Mouse (Mus musculus) forebrain, embryonic 10.5 days (tissue): Measurements from ENCODE around the gene Huwe1. TPM values are rescaled to one million over a fixed set of nuclear protein-coding genes. Genes with fewer than 3 reads are reported as not detected.

ENCODE experiments used
- DNase-seq: peaks from one replicate; pipeline ENCODE4 v3.0.0-alpha.2; 2017; ENCODE audit warnings: low spot score; ENCODE audit errors: extremely low spot score
- H3K27ac ChIP-seq: fragments of 300-500 bp; sonication (generic); 2 replicates; pipeline ENCODE4 v1.5.1; 2016; ENCODE audit warnings: mild to moderate bottlenecking
- H3K27me3 ChIP-seq: fragments of 300-500 bp; sonication (generic); 2 replicates; pipeline ENCODE4 v1.6.1; 2016; ENCODE audit warnings: mild to moderate bottlenecking; ENCODE audit not compliant: poor library complexity, severe bottlenecking
- H3K36me3 ChIP-seq: fragments of 300-500 bp; sonication (generic); replicated peaks from 2 replicates; pipeline ENCODE4 v1.6.1; 2016; ENCODE audit warnings: mild to moderate bottlenecking, moderate library complexity
- H3K4me1 ChIP-seq: fragments of 300-500 bp; sonication (generic); 2 replicates; pipeline ENCODE4 v1.6.1; 2016
- H3K4me3 ChIP-seq: fragments of 300-500 bp; sonication (generic); 2 replicates; pipeline ENCODE4 v1.5.1; 2016; ENCODE audit warnings: mild to moderate bottlenecking, moderate library complexity
- H3K9me3 ChIP-seq: fragments of 300-500 bp; sonication (generic); 2 replicates; pipeline ENCODE4 v1.6.1; 2016; ENCODE audit warnings: mild to moderate bottlenecking, moderate library complexity
- WGBS: fragments of 180-500 bp; shearing (Covaris S2); methylation state at CpG from one replicate; pipeline ENCODE4 v1.1.7; 2016; 5-methylcytosine and 5-hydroxymethylcytosine counted together
- polyA plus RNA-seq: library from polyadenylated mRNA; unstranded; fragments of >200 nt; fragmentation: Nextera tagmentation; extraction: Ambion mirVana; gene quantifications from 2 replicates; pipeline ENCODE4 v1.2.1, GENCODE M21; 2016

Gene Huwe1
- 55.2 and 61.4 TPM in 2 replicates for polyA plus RNA-seq

DNA sequence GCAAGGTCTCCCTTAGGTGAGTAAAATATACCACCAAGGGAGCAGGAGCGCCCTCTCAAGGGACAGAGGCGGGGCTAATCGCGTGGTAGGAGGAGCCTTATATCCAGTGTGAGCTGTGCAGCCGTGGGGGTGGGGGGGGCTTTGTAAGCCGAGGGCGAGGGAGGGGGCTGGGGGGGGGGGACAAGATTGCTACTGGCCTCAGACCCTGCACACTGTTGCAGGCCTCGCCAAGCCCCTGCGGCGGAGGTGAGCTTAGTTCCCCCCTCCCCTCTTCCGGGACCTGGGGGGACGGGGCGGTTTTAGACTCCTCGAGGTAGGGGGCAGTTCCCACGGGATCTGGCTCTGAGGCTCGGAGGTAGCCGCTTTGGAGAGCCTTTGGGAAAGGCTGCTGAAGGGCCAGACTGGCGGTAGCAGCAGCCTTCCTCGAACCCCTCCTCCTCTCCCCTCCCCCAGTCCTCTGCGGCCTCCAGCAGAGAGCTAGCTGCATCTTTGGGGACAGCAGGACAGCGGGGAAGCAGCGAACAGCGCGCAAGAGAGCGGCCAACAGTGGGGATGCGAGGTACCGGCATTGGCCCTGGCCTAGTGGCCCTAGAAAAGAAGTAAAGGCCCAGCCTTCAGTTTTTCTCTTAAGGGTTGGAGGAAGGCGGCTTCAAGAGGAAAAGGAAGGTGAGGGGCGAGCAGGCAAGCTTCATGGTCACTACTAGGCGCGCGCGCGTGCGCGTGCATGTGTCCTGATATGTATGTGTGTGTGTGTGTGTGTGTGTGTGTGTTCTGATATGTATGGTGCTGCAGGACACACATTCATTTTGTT lies at the start of gene Huwe1:
Gene Huwe1 (plus strand): TSS at position 107 of the 811 bp plus-strand sequence.
- Histone ChIP-seq H3K27me3 (peaks cover 54% of the 10 kb centered on the region), H3K27ac (peak within 1 kb of the TSS; percentile 93), H3K4me3 (peak within 1 kb of the TSS; percentile 64), H3K4me1 (0 out of 2 replicates have a peak, but pooled peaks cover 4% of the 10 kb centered on the region), H3K36me3 (peaks cover 10% of the 10 kb centered on the region), H3K9me3 (peaks cover 3% of the 10 kb centered on the region; the same call in 1 of the 2 replicates)
- WGBS, result 16% methylated on average over 35 of the region's 36 CpGs
- peak; percentile 77 for DNase-seq

DNA sequence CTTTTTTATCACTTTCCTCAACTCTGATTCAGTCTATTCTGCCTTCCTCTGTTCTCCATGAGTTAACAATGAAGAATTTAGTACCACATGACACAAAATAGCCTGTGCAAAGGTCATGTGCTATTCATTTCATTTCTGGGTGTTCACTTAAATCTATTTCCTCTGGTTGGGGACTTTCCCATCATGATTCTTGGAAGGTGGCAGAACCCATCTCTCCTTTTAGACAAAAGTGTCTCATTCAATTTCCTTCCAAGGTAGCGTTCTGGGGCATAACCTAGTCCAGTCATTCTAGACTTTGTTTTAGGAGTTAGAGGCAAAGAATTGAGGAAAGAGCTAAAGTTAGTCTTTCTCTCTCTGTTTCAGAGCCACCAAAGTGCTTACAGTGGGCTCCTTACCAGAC lies 20.3 kb upstream of the Huwe1 start:
- 82% methylated on average over 1 of the region's 1 CpGs for WGBS
- Histone ChIP-seq H3K36me3 (no peaks in the 10 kb centered on the region), H3K4me1 (no peaks in the 10 kb centered on the region), H3K9me3 (no peaks in the 10 kb centered on the region), H3K27ac (no peak overlapping the region), H3K27me3 (peaks cover 41% of the 10 kb centered on the region), H3K4me3 (no peak overlapping the region)
- DNase-seq, result no peak

DNA sequence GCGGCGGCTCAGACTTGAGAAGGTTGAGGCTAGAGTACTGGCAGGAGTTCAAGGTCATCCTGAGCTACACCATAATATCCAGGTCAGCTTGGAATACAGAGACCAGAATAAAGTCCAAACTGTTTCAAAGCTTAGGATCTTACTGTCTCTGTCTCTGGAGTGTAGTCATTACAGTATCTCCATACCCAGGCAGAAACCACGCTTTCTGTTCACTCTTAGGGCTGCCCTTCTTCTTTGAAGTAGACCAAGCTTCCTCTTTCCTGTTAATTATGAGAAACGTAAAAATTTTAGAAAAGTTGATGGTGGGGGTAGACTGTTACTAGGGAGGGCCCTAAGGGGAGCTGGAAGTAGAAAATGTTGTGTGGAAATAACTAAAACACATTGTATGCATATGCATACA lies 17.7 kb upstream of the Huwe1 start:
- no peak for DNase-seq
- Histone ChIP-seq H3K9me3 (no peaks in the 10 kb centered on the region), H3K36me3 (no peaks in the 10 kb centered on the region), H3K27ac (no peak overlapping the region), H3K4me3 (no peak overlapping the region), H3K27me3 (peaks cover 54% of the 10 kb centered on the region), H3K4me1 (no peaks in the 10 kb centered on the region)
- 87% methylated on average over 4 of the region's 4 CpGs for WGBS

DNA sequence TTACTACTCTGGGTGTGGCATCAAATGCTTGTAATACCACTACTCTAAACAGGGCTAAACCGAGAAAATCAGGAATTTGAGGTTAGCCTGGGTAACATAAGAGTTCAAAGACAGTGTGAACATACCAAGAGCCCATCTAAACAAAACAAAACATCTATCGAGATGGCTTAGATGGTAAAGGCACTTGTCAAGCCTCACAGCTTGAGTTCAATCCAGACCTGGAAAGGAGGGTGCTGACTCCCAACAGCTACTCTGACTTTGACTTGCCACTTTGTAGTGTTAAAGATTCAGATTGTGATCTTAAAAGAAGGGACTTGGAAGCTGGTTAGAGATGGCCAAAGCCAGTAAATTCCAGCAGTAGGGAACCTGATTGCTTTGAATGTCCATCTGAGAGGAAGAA lies 7.8 kb upstream of the Huwe1 start:
- DNase-seq, result no peak

DNA sequence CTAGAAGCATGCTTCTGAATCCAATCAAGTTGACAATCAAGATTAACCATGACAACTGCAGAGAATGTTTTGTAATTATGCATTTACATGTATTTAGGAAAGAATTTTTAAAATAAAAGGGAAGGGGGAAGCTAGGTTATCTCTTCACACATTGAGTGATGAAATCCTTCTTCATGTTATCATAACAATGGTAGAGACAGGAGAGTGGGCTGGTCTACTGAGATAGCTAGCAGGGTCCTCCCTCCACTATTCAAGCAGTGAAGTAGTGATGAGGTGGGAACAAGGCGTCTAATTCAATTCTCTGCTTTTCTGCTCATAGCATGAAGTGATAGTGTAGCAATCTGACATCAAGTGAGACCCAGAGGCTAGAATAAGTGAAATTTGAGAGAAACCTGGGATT lies 2.6 kb upstream of the Huwe1 start:
- WGBS, result 64% methylated on average over 1 of the region's 1 CpGs
- DNase-seq, result no peak
- H3K4me1 ChIP-seq, result no peaks in the 10 kb centered on the region
- peaks cover 60% of the 10 kb centered on the region for H3K27me3 ChIP-seq
- no peaks in the 10 kb centered on the region for H3K9me3 ChIP-seq
- no peak overlapping the region for H3K4me3 ChIP-seq
- H3K36me3 ChIP-seq, result no peaks in the 10 kb centered on the region
- H3K27ac ChIP-seq, result no peak overlapping the region

More for the DNA sequence above, 7.8 kb upstream of the Huwe1 start:
- Histone ChIP-seq H3K27me3 (peaks cover 42% of the 10 kb centered on the region), H3K36me3 (no peaks in the 10 kb centered on the region), H3K27ac (no peak overlapping the region), H3K4me3 (no peak overlapping the region), H3K9me3 (no peaks in the 10 kb centered on the region), H3K4me1 (no peaks in the 10 kb centered on the region)
- WGBS, result 72% methylated on average over 2 of the region's 2 CpGs

DNA sequence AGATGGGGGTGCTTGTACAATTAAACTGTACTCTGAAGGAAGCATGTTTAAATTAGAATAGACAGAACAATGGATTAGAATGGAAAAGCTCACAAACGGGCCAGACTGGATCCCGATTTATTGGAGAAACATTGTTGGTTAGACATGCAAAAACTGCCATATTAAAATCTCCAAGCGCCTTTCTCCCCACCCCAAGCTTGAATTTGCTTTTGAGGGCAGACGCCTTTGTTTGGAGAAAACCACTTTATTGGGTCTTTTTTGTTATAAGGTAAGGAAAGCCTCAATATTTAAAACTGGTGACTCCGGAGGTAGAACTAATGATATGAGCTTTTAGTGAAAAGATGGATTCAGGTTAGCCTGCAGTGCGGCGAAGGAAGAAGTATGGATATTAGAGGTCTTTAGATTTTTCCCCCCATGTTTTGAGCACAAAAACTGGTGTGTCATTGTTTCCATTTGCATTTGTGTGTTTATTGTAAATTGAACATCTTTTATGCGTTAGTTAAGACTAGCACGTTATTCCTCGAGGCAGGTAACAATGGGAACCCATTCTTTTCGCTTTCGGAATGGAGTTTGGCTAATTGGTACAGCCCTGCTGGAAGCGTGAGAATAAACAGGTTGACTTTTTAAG lies 1.8 kb downstream of the Huwe1 start:
- DNase-seq, result peak; percentile 13
- Histone ChIP-seq H3K4me1 (0 out of 2 replicates have a peak, but pooled peaks cover 4% of the 10 kb centered on the region), H3K27ac (peak overlapping the region; percentile 93), H3K9me3 (peaks cover 3% of the 10 kb centered on the region; the same call in 1 of the 2 replicates), H3K36me3 (peaks cover 24% of the 10 kb centered on the region), H3K4me3 (peak overlapping the region; percentile 64), H3K27me3 (peaks cover 48% of the 10 kb centered on the region)
- WGBS, result 20% methylated on average over 13 of the region's 13 CpGs

DNA sequence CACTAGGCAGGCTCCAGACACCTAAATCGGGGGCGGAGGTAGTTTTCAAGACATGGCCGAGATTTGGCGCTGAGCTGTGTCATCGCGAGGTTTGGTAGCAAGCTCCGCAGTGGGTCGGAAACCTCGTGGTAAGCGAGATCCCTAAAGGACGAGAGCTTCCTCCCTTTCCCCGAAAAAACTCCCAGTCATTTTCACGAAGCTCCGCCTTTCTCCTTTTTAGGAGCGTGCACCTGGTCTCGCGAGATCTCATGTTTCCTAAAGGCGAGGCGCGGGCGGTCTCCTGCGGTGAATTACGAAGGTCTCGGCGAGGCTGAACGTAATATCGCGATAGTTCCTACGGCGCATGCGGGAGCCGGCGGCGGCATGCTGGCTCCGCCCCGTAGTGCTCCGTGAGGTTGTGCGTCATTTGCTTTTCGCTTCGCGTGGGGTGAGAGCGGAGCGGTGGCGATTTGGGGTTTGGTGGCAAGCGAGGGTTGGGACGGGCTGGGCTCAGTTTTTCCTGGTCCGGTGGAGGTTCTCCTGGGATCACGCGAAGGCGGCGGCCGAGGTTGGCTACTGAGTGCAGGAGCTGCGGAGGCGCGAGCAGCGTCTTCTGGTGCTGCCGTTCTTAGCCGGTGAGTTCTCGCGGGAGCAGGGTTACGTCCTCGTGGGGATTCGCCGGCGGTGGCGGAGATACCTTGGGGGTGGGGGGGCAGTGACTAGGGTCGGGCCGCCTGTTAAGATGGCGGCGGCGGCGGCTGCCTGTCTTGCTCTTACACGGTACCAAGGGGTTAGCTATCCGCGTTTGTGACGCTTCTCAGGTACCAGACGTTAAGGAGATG lies 2.6 kb downstream of the Huwe1 start:
- WGBS, result 14% methylated on average over 77 of the region's 77 CpGs
- DNase-seq, result peak; percentile 90
- H3K27ac ChIP-seq, result peak overlapping the region; percentile 93
- H3K4me1 ChIP-seq, result 0 out of 2 replicates have a peak, but pooled peaks cover 4% of the 10 kb centered on the region
- peaks cover 3% of the 10 kb centered on the region; the same call in 1 of the 2 replicates for H3K9me3 ChIP-seq
- H3K27me3 ChIP-seq, result peaks cover 41% of the 10 kb centered on the region
- H3K36me3 ChIP-seq, result peaks cover 31% of the 10 kb centered on the region
- H3K4me3 ChIP-seq, result peak overlapping the region; percentile 64

DNA sequence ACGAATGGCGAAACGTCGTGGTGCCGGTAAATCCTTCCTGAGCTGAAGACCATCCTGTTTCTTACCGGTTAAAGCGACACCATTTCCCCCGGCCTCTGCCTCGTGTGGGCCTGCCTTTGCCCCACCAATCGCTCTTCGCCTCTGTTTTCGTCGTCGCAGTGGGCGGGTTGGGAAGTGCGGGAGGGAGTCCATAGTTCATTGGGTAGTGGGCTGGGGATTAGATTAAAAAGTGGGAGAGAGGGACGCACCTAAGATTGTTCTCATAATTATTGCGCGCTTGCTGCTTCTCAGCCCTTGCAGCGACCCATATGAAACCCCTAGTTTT lies 3.1 kb downstream of the Huwe1 start:
- WGBS, result 27% methylated on average over 20 of the region's 20 CpGs
- Histone ChIP-seq H3K9me3 (peaks cover 3% of the 10 kb centered on the region; the same call in 1 of the 2 replicates), H3K27me3 (peaks cover 36% of the 10 kb centered on the region), H3K36me3 (peaks cover 36% of the 10 kb centered on the region), H3K4me1 (0 out of 2 replicates have a peak, but pooled peaks cover 4% of the 10 kb centered on the region), H3K27ac (peak overlapping the region; percentile 93), H3K4me3 (peak overlapping the region; percentile 64)
- DNase-seq, result peak; percentile 57

DNA sequence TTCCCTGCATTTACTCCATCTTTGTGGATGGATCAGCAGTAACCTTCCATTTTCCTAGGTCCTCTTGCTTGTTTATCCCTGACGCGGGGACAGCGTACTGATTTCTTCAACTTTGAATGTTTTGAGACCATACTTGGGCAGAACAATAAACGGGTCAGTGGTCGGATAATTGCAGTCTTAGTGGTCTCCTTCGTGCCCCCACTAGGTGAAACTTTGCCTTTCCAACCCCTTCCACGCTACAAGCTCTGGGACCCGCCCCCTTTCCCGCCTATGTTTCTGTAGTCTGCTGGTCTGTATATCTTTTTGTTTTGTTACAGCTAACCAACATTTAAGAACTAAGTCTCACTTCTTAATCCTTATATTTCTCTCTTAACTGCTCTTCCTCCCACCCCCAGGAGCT lies 3.8 kb downstream of the Huwe1 start:
- Histone ChIP-seq H3K4me1 (0 out of 2 replicates have a peak, but pooled peaks cover 4% of the 10 kb centered on the region), H3K36me3 (peaks cover 41% of the 10 kb centered on the region), H3K27me3 (peaks cover 30% of the 10 kb centered on the region), H3K9me3 (peaks cover 3% of the 10 kb centered on the region; the same call in 1 of the 2 replicates), H3K27ac (peak overlapping the region; percentile 93), H3K4me3 (peak overlapping the region; percentile 64)
- 24% methylated on average over 9 of the region's 9 CpGs for WGBS
- DNase-seq, result no peak

DNA sequence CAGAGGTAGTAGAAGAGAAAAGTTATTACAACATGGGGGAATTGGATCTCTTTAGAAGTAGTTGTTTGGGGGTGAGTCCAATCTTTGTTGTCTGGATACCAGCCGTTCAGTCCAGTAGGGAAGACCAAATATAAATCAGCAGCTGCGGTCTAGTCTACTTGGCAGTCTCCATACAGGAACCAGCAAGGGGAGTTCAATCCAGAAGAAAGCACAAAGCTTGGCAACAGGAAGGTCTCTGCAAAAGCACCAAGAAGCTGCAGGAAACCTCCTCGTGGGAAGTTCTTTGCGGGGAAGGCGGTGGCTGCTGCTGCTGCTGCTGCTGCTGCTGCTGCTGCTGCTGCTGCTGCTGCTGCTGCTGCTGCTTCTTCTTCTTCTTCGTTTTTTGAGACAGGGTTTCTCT lies 10.9 kb downstream of the Huwe1 start:
- peaks cover 74% of the 10 kb centered on the region for H3K36me3 ChIP-seq
- no peak overlapping the region for H3K4me3 ChIP-seq
- H3K27me3 ChIP-seq, result peaks cover 43% of the 10 kb centered on the region
- 93% methylated on average over 6 of the region's 6 CpGs for WGBS
- no peak for DNase-seq
- H3K27ac ChIP-seq, result no peak overlapping the region
- no peaks in the 10 kb centered on the region for H3K4me1 ChIP-seq
- no peaks in the 10 kb centered on the region for H3K9me3 ChIP-seq

DNA sequence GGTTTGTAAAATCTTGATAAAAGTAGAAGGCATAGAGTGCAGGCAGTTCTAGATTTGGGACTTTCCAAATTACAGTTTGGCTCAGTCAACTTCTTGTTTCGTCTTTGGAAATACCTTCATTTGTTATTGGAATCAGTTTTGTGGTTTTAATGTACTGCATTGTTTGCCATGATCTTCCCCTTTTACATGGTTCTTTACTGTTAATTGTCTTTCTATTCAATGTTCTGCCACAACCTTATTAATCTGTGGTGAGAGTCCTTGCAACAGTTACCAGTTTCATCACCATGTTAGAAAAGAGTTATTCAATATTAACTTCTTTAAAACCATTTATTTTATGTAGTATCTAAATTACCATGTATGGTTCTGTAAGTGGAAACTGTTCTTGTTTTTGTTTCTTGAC lies 13.0 kb downstream of the Huwe1 start:
- DNase-seq, result no peak
- H3K36me3 ChIP-seq, result peaks cover 54% of the 10 kb centered on the region
- no peaks in the 10 kb centered on the region for H3K4me1 ChIP-seq
- 91% methylated on average over 1 of the region's 1 CpGs for WGBS
- H3K27ac ChIP-seq, result no peak overlapping the region
- no peaks in the 10 kb centered on the region for H3K9me3 ChIP-seq
- H3K4me3 ChIP-seq, result no peak overlapping the region
- H3K27me3 ChIP-seq, result peaks cover 45% of the 10 kb centered on the region

DNA sequence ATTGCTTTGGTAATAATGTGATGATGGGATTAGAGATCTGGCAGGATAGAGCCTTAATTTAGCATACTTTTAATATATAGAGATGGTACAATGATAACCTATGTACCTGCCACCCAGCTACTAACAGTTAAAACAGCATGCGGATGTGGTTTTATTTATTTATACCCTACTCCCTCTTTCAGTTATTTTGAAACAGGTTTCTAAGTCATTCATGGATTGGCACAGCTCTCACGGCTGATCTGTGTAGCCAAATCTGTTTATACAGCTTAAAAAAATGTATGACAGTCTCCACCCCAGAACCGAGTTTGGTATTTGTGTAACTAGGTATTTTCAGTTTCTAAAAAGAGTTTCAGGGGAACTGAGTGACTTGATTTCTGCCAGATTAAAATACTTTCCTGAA lies 17.1 kb downstream of the Huwe1 start:
- WGBS, result 89% methylated on average over 3 of the region's 3 CpGs
- no peak for DNase-seq
- no peak overlapping the region for H3K27ac ChIP-seq
- peaks cover 54% of the 10 kb centered on the region for H3K27me3 ChIP-seq
- H3K9me3 ChIP-seq, result no peaks in the 10 kb centered on the region
- no peaks in the 10 kb centered on the region for H3K4me1 ChIP-seq
- peaks cover 15% of the 10 kb centered on the region for H3K36me3 ChIP-seq
- no peak overlapping the region for H3K4me3 ChIP-seq
